Mouse (Mus musculus) limb, embryonic 14.5 days (tissue): Measurements from ENCODE around the gene Unc13d. TPM values are rescaled to one million over a fixed set of nuclear protein-coding genes. Genes with fewer than 3 reads are reported as not detected.
A peak's percentile ranks its signal among the peaks of the same experiment; 100 is the strongest.
"Not testable (repeated sequence)": the region's sequence is repeated elsewhere in the genome, so short reads cannot be mapped to it uniquely, and the experiment has no call there.

Experiments
- ATAC-seq: fragments of 200-750 bp; cut with Nextera tagmentation; 2 replicates; pipeline ENCODE4 v1.8.0; 2017; ENCODE audit warnings: low read depth, moderate number of reproducible peaks, moderate TSS enrichment; ENCODE audit not compliant: low FRiP score
- DNase-seq: peaks from one replicate; pipeline ENCODE4 v3.0.0-alpha.2; 2015; ENCODE audit warnings: low spot score
- H3K27ac ChIP-seq: fragments of 300-500 bp; sonication (generic); replicated peaks from 2 replicates; pipeline ENCODE4 v1.5.1; 2014; ENCODE audit warnings: low read depth, mild to moderate bottlenecking, low read length, moderate library complexity, mixed read lengths
- H3K27me3 ChIP-seq: fragments of 300-500 bp; sonication (generic); 2 replicates; pipeline ENCODE4 v1.6.1; 2014; ENCODE audit warnings: low read length, mixed read lengths; ENCODE audit not compliant: control insufficient read depth, insufficient read depth
- H3K36me3 ChIP-seq: fragments of 300-500 bp; sonication (generic); 2 replicates; pipeline ENCODE4 v1.6.1; 2014; ENCODE audit warnings: mild to moderate bottlenecking, low read length, moderate library complexity, mixed read lengths; ENCODE audit not compliant: control insufficient read depth, insufficient read depth
- H3K4me1 ChIP-seq: fragments of 300-500 bp; sonication (generic); 2 replicates; pipeline ENCODE4 v1.6.1; 2014; ENCODE audit warnings: antibody characterized with exemption, low read length, mixed read lengths; ENCODE audit not compliant: control insufficient read depth, insufficient read depth
- H3K4me2 ChIP-seq: fragments of 300-500 bp; sonication (generic); replicated peaks from 2 replicates; pipeline ENCODE4 v1.6.1; 2014; ENCODE audit warnings: low read depth, mild to moderate bottlenecking, low read length, moderate library complexity; ENCODE audit not compliant: severe bottlenecking
- H3K4me3 ChIP-seq: fragments of 300-500 bp; sonication (generic); replicated peaks from 2 replicates; pipeline ENCODE4 v1.5.1; 2014; ENCODE audit warnings: low read length
- H3K9ac ChIP-seq: fragments of 300-500 bp; sonication (generic); 2 replicates; pipeline ENCODE4 v1.6.1; 2014; ENCODE audit warnings: mild to moderate bottlenecking, low read depth, low read length, moderate library complexity; ENCODE audit not compliant: severe bottlenecking
- H3K9me3 ChIP-seq: fragments of 300-500 bp; sonication (generic); 2 replicates; pipeline ENCODE4 v1.6.1; 2016; ENCODE audit warnings: low read length; ENCODE audit not compliant: control insufficient read depth
- POLR2A ChIP-seq: fragments of 200-500 bp; IDR thresholded peaks from 2 replicates; pipeline ENCODE4 v1.8.0; 2012; ENCODE audit warnings: inconsistent platforms, mild to moderate bottlenecking, moderate library complexity, borderline replicate concordance; ENCODE audit not compliant: insufficient read depth, insufficient read length; ENCODE audit errors: extremely low read depth
- WGBS: fragments of 180-500 bp; shearing (Covaris S2); extraction: QIAGEN DNeasy Blood & Tissue Kit; methylation state at CpG from one replicate; pipeline ENCODE4 v1.1.7; 2014; 5-methylcytosine and 5-hydroxymethylcytosine counted together
- polyA plus RNA-seq, 2 experiments: library from polyadenylated mRNA; depleted of rRNA in 1 of 2; stranded (reverse) in 1 of 2; unstranded in 1 of 2; fragments of >200 nt; fragmentation: Nextera tagmentation in 1 of 2; extraction: Ambion mirVana in 1 of 2; gene quantifications; 2 replicates each; pipeline versions ENCODE4 v1.2.1 to v1.2.3; 2012 to 2014

Gene Unc13d
- polyA plus RNA-seq, 2 experiments: 3.4 to 4.3 TPM

DNA sequence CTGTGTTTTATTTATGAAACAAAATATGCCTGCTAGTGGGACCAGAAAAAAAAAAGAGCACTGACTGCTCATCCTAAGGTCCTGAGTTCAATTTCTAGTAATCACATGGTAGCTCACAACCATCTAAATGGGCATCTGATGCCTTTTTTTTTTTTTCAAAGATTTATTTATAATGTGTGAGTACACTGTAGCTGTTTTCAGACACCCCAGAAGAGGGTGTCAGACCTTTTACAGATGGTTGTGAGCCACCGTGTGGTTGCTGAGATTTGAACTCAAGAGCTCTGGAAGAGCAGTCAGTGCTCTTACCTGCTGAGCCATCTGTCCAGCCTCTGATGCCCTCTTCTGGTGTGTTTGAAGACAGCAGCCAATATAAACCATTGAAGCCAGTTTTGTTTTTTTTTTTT lies 57.2 kb downstream of the Unc13d start:
- DNase-seq (no peak), ATAC-seq (no peak)
- no peaks in the 10 kb centered on the region for H3K9me3 ChIP-seq
- H3K36me3 ChIP-seq: peaks cover 29% of the 10 kb centered on the region
- peaks cover 8% of the 10 kb centered on the region; the same call in 1 of the 2 replicates for H3K4me1 ChIP-seq
- no peaks in the 10 kb centered on the region for H3K27me3 ChIP-seq
- H3K27ac ChIP-seq: 0 out of 2 replicates have a peak overlapping the region, but pooled peaks have one; percentile 33
- no peak overlapping the region for H3K4me3 ChIP-seq
- TF ChIP-seq POLR2A: no peak
- 23% methylated on average over 1 of the region's 1 CpGs for WGBS
- H3K4me2 ChIP-seq: no peak overlapping the region
- no peak overlapping the region for H3K9ac ChIP-seq

DNA sequence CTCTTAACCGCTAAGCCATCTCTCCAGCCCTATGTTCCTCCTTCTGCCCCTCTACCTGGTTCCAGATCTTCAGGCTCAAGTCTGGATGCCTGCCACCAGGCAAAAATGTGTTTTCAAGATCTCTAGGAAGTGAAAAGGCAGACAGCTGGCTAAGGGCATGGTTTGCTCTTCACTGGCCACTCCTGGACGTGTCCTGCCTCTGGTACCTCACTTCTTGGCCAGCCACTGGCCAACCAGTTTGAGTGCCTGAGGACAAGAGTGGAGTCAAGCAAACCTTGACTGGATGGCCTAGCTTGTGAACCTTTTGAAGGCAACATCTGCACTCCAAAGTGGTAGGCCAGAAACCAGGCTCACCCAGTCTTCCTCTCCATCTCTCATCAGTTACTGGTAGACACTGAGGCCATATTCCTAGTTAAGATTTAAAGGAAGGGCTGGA lies 57.8 kb downstream of the Unc13d start:
- DNase-seq (no peak), ATAC-seq (no peak)
- H3K27ac ChIP-seq: 0 out of 2 replicates have a peak overlapping the region, but pooled peaks have one; percentile 33
- WGBS: 70% methylated on average over 2 of the region's 2 CpGs
- H3K9ac ChIP-seq: no peak overlapping the region
- H3K4me3 ChIP-seq: no peak overlapping the region
- no peaks in the 10 kb centered on the region for H3K27me3 ChIP-seq
- H3K4me2 ChIP-seq: no peak overlapping the region
- H3K36me3 ChIP-seq: peaks cover 29% of the 10 kb centered on the region
- H3K9me3 ChIP-seq: no peaks in the 10 kb centered on the region
- peaks cover 8% of the 10 kb centered on the region; the same call in 1 of the 2 replicates for H3K4me1 ChIP-seq
- TF ChIP-seq POLR2A: no peak

DNA sequence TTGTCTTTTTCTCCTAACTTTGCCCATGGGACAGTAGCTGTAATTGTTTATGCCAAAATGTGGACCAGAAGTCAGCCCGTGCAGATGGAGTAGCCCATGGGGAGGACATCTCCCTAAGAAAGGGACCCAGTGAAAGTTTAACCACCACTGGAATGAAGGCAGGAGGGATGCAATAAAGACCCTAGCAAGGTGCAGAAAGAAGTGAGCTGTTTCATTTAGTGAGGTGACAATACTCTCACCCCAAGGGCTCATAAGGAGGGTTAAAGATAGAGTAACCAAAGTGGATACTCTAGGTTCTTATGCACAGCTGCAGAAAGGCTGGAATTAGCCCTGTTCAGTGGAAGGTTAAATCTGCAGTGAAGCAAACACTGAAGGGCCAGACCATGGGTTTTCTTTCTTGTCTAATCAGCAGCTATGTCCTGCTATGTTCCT lies 58.4 kb downstream of the Unc13d start:
- no peak overlapping the region for H3K4me3 ChIP-seq

DNA sequence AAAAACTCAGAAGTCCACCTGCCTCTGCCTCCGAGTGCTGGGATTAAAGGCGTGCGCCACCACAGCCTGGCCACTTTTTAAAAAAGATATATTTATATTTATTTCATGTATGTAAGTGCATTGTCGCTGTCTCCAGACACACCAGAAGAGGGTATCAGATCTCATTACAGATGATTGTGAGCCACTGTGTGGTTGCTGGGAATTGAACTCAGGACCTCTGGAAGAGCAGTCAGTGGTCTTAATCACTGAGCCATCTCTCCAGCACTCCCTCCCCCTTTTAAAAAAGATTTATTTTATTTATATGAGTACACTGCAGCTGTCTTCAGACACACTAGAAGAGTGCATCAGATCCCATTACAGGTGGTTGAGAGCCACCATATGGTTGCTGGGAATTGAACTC lies 58.9 kb downstream of the Unc13d start:
- H3K27ac ChIP-seq, DNase-seq, H3K4me3 ChIP-seq, ATAC-seq, H3K9me3 ChIP-seq, H3K9ac ChIP-seq, H3K4me1 ChIP-seq, H3K4me2 ChIP-seq, H3K27me3 ChIP-seq: not testable (repeated sequence)
- peaks cover 29% of the 10 kb centered on the region for H3K36me3 ChIP-seq
- WGBS: 88% methylated on average over 4 of the region's 4 CpGs

More for the DNA sequence above, 58.4 kb downstream of the Unc13d start:
- 53% methylated on average over 1 of the region's 1 CpGs for WGBS
- DNase-seq (no peak), ATAC-seq (no peak)
- H3K4me2 ChIP-seq: no peak overlapping the region
- peaks cover 29% of the 10 kb centered on the region for H3K36me3 ChIP-seq
- peaks cover 8% of the 10 kb centered on the region; the same call in 1 of the 2 replicates for H3K4me1 ChIP-seq
- no peak overlapping the region for H3K9ac ChIP-seq
- H3K27me3 ChIP-seq: no peaks in the 10 kb centered on the region
- no peaks in the 10 kb centered on the region for H3K9me3 ChIP-seq
- no peak overlapping the region for H3K27ac ChIP-seq
- TF ChIP-seq POLR2A: no peak

DNA sequence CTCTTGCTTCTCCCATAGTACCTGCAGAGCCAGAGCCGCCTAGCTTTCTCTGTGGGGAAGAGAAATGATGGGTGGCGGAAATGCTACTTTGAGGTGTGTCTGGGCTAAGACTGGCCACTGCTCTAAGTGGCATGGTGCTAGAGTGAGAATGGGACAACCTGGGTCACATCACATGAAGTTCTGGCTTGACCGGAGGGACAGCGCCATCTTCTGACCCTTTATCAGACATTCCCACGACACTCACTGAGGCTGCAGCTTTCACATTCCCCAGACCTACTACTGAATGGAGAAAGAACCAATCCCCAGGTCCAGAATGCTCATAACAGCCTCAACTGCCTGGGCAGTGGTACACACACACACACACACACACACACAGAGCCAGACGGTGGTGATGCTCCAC lies 59.7 kb downstream of the Unc13d start:
- Histone ChIP-seq H3K9me3 (no peaks in the 10 kb centered on the region), H3K27me3 (no peaks in the 10 kb centered on the region), H3K27ac (no peak overlapping the region), H3K4me1 (peaks cover 9% of the 10 kb centered on the region), H3K9ac (no peak overlapping the region), H3K4me3 (no peak overlapping the region), H3K4me2 (no peak overlapping the region), H3K36me3 (peaks cover 22% of the 10 kb centered on the region)
- ATAC-seq: no peak
- WGBS: 30% methylated on average over 6 of the region's 6 CpGs
- TF ChIP-seq POLR2A: no peak
- DNase-seq: no peak

DNA sequence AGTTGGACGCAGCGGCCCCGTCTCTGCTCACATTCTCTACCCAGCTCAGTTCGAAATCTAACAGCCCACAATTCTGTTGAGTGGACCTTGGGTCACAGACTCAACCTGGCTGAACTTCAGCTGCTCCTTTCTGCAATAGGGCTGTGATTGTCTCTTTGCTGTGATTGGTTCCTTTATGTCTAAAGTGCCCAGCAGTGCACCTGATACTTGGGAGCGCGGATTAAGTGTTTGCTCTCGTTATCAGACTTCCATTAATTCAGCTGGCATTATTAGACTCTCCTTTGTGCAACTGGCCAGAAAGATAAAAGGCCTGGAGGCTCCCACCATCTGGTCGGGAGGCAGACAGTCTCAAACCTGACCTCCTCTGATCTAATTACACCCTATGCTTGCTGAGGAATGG lies 62.9 kb downstream of the Unc13d start:
- no peaks in the 10 kb centered on the region for H3K9me3 ChIP-seq
- no peaks in the 10 kb centered on the region for H3K27me3 ChIP-seq
- DNase-seq (no peak), ATAC-seq (no peak)
- H3K36me3 ChIP-seq: peaks cover 10% of the 10 kb centered on the region
- 66% methylated on average over 8 of the region's 8 CpGs for WGBS
- H3K4me2 ChIP-seq: no peak overlapping the region
- no peak overlapping the region for H3K4me3 ChIP-seq
- H3K4me1 ChIP-seq: peaks cover 15% of the 10 kb centered on the region
- H3K9ac ChIP-seq: no peak overlapping the region
- no peak overlapping the region for H3K27ac ChIP-seq
- TF ChIP-seq POLR2A: no peak
